Mouse (Mus musculus): ENCODE data around the gene Rapgef2. TPM values are rescaled to one million over a fixed set of nuclear protein-coding genes. Genes with fewer than 3 reads are reported as not detected.

Gene Rapgef2
- total RNA-seq, 2 experiments from 2014 or later: 35.1 to 35.4 TPM

GRCm38 (mm10) chr3:79285097-79285675 lies 1.1 kb downstream of the Rapgef2 start:
- intact Hi-C loops (cut with DNase I): loop anchor here (5.0 to 10.0 kb wide), 4 partner anchors 33 to 330 kb away; no protein-coding TSS in a partner anchor
- DNase-seq: peak in 1 of 2 experiments; percentile 29

GRCm38 (mm10) chr3:79283976-79284375 lies 2.3 kb downstream of the Rapgef2 start:
- no peak for DNase-seq
- intact Hi-C loops (cut with DNase I): loop anchor here (1.0 to 10.0 kb wide), 4 partner anchors 19 to 329 kb away; no protein-coding TSS in a partner anchor

- DNase-seq: no peak
- intact Hi-C loops (cut with DNase I): loop anchor here (2.0 to 10.0 kb wide), 3 partner anchors 18 to 328 kb away; no protein-coding TSS in a partner anchor
These were observed 3.3 kb downstream of the Rapgef2 start for GRCm38 (mm10) chr3:79283031-79283430.

GRCm38 (mm10) chr3:79275856-79276645 lies 10.3 kb downstream of the Rapgef2 start:
- DNase-seq: no peak
- intact Hi-C loops (cut with DNase I): no loop called here

- intact Hi-C loops (cut with DNase I): no loop called here
- no peak for DNase-seq
These were observed 13.0 kb downstream of the Rapgef2 start for GRCm38 (mm10) chr3:79273350-79273749.

- intact Hi-C loops (cut with DNase I): no loop called here
- no peak for DNase-seq
These were observed 13.4 kb downstream of the Rapgef2 start for GRCm38 (mm10) chr3:79272939-79273338.

GRCm38 (mm10) chr3:79270980-79271555 lies 15.2 kb downstream of the Rapgef2 start:
- DNase-seq: no peak
- intact Hi-C loops (cut with DNase I): no loop called here

- no peak for DNase-seq
- intact Hi-C loops (cut with DNase I): no loop called here
These were observed 16.4 kb downstream of the Rapgef2 start for GRCm38 (mm10) chr3:79269872-79270271.

- no peak for DNase-seq
- intact Hi-C loops (cut with DNase I): no loop called here
These were observed 19.3 kb downstream of the Rapgef2 start for GRCm38 (mm10) chr3:79266976-79267375.

- no peak for DNase-seq
- intact Hi-C loops (cut with DNase I): loop anchor here (2.0 kb wide), 1 partner anchor 23 kb away; no protein-coding TSS in a partner anchor
These were observed 24.5 kb downstream of the Rapgef2 start for GRCm38 (mm10) chr3:79261816-79262316.

GRCm38 (mm10) chr3:79254023-79254422 lies 32.3 kb downstream of the Rapgef2 start:
- no peak for DNase-seq
- intact Hi-C loops (cut with DNase I): loop anchor here (5.0 kb wide), 1 partner anchor 33 kb away; the partner anchor contains the start of gene Rapgef2

GRCm38 (mm10) chr3:79253416-79253815 lies 32.9 kb downstream of the Rapgef2 start:
- no peak for DNase-seq
- intact Hi-C loops (cut with DNase I): loop anchor here (5.0 kb wide), 1 partner anchor 34 kb away; the partner anchor contains the start of gene Rapgef2

- no peak for DNase-seq
- intact Hi-C loops (cut with DNase I): loop anchor here (5.0 kb wide), 1 partner anchor 34 kb away; the partner anchor contains the start of gene Rapgef2
These were observed 33.4 kb downstream of the Rapgef2 start for GRCm38 (mm10) chr3:79252921-79253394.

- no peak for DNase-seq
- intact Hi-C loops (cut with DNase I): loop anchor here (5.0 kb wide), 1 partner anchor 37 kb away; the partner anchor contains the start of gene Rapgef2
These were observed 36.4 kb downstream of the Rapgef2 start for GRCm38 (mm10) chr3:79249955-79250354.

- DNase-seq: no peak
- intact Hi-C loops (cut with DNase I): no loop called here
These were observed 37.6 kb downstream of the Rapgef2 start for GRCm38 (mm10) chr3:79248659-79249235.

- no peak for DNase-seq
- intact Hi-C loops (cut with DNase I): no loop called here
These were observed 38.1 kb downstream of the Rapgef2 start for GRCm38 (mm10) chr3:79248208-79248607.

- intact Hi-C loops (cut with DNase I): loop anchor here (5.0 kb wide), 1 partner anchor 38 kb away; no protein-coding TSS in a partner anchor
- no peak for DNase-seq
These were observed 42.0 kb downstream of the Rapgef2 start for GRCm38 (mm10) chr3:79244347-79244746.

GRCm38 (mm10) chr3:79242922-79243705 lies 43.2 kb downstream of the Rapgef2 start:
- DNase-seq: no peak
- intact Hi-C loops (cut with DNase I): loop anchor here (5.0 kb wide), 1 partner anchor 39 kb away; no protein-coding TSS in a partner anchor

- intact Hi-C loops (cut with DNase I): loop anchor here (5.0 kb wide), 1 partner anchor 40 kb away; no protein-coding TSS in a partner anchor
- no peak for DNase-seq
These were observed 44.0 kb downstream of the Rapgef2 start for GRCm38 (mm10) chr3:79242298-79242697.

Data from heart, postnatal 36 days (tissue).